Mouse (Mus musculus): ENCODE measurements around the gene Arhgap10.

Arhgap10 gene

GRCm38 (mm10) chr8:77517301-77518200 is at the start of gene Arhgap10:
Gene Arhgap10, minus strand, starts transcription at chr8:77517953.
- peak; percentile 86 to 87 for DNase-seq (ENCODE audit: low spot score in 2 of 2)

GRCm38 (mm10) chr8:77561441-77561840 is 43.7 kb upstream of the Arhgap10 start:
- no peak for DNase-seq (ENCODE audit: low spot score in 2 of 2)

- DNase-seq (ENCODE audit: low spot score in 2 of 2) = no peak
These were observed 34.7 kb upstream of the Arhgap10 start for GRCm38 (mm10) chr8:77552491-77552890.

- no peak for DNase-seq (ENCODE audit: low spot score in 2 of 2)
These were observed 32.3 kb upstream of the Arhgap10 start for GRCm38 (mm10) chr8:77549881-77550580.

- DNase-seq (ENCODE audit: low spot score in 2 of 2) = peak; percentile 93 to 95
These were observed 31.5 kb upstream of the Arhgap10 start, which contains the start of gene Prmt9 for GRCm38 (mm10) chr8:77549121-77549706. Gene Prmt9, plus strand, starts transcription at chr8:77549397.

GRCm38 (mm10) chr8:77545616-77546015 is 27.9 kb upstream of the Arhgap10 start:
- no peak for DNase-seq (ENCODE audit: low spot score in 2 of 2)

- no peak for DNase-seq (ENCODE audit: low spot score in 2 of 2)
These were observed 26.7 kb upstream of the Arhgap10 start for GRCm38 (mm10) chr8:77544428-77544827.

GRCm38 (mm10) chr8:77543152-77543777 is 25.5 kb upstream of the Arhgap10 start:
- DNase-seq (ENCODE audit: low spot score in 2 of 2) = no peak

- no peak for DNase-seq (ENCODE audit: low spot score in 2 of 2)
These were observed 20.5 kb upstream of the Arhgap10 start for GRCm38 (mm10) chr8:77538256-77538655.

GRCm38 (mm10) chr8:77536821-77537220 is 19.1 kb upstream of the Arhgap10 start:
- DNase-seq (ENCODE audit: low spot score in 2 of 2) = no peak

- no peak for DNase-seq (ENCODE audit: low spot score in 2 of 2)
These were observed 17.4 kb upstream of the Arhgap10 start for GRCm38 (mm10) chr8:77535026-77535595.

GRCm38 (mm10) chr8:77534358-77534992 is 16.7 kb upstream of the Arhgap10 start:
- DNase-seq (ENCODE audit: low spot score in 2 of 2) = no peak

GRCm38 (mm10) chr8:77526130-77526529 is 8.4 kb upstream of the Arhgap10 start:
- DNase-seq (ENCODE audit: low spot score in 2 of 2) = no peak

- DNase-seq (ENCODE audit: low spot score in 2 of 2) = no peak
These were observed 7.2 kb upstream of the Arhgap10 start for GRCm38 (mm10) chr8:77524906-77525305.

- no peak for DNase-seq (ENCODE audit: low spot score in 2 of 2)
These were observed 6.4 kb upstream of the Arhgap10 start for GRCm38 (mm10) chr8:77524018-77524615.

GRCm38 (mm10) chr8:77522984-77523383 is 5.2 kb upstream of the Arhgap10 start:
- no peak for DNase-seq (ENCODE audit: low spot score in 2 of 2)

- no peak for DNase-seq (ENCODE audit: low spot score in 2 of 2)
These were observed 3.5 kb upstream of the Arhgap10 start for GRCm38 (mm10) chr8:77521028-77521785.

- no peak for DNase-seq (ENCODE audit: low spot score in 2 of 2)
These were observed 2.8 kb upstream of the Arhgap10 start for GRCm38 (mm10) chr8:77520601-77521000.

- no peak for DNase-seq (ENCODE audit: low spot score in 2 of 2)
These were observed 705 bp upstream of the Arhgap10 start for GRCm38 (mm10) chr8:77518201-77519115.

Measured in urinary bladder, postnatal 4 days (tissue).